Mouse (Mus musculus) heart, adult 2 months (tissue): Measurements from ENCODE around the gene Pde6d.

Source experiments
- CTCF ChIP-seq: fragments of 200-600 bp; IDR thresholded peaks from 2 replicates; pipeline ENCODE4 v1.8.1; 2022; ENCODE audit warnings: antibody characterized with exemption, mild to moderate bottlenecking, moderate library complexity
- EP300 ChIP-seq: fragments of 200-500 bp; IDR thresholded peaks from 2 replicates; pipeline ENCODE4 v1.6.1; 2011; ENCODE audit warnings: low read depth, low read length, control low read depth; ENCODE audit not compliant: insufficient read depth
- POLR2A ChIP-seq: fragments of 200-500 bp; IDR thresholded peaks from 2 replicates; pipeline ENCODE4 v1.6.1; 2011; ENCODE audit warnings: mild to moderate bottlenecking, low read depth, low read length, control low read depth; ENCODE audit not compliant: insufficient read depth

DNA sequence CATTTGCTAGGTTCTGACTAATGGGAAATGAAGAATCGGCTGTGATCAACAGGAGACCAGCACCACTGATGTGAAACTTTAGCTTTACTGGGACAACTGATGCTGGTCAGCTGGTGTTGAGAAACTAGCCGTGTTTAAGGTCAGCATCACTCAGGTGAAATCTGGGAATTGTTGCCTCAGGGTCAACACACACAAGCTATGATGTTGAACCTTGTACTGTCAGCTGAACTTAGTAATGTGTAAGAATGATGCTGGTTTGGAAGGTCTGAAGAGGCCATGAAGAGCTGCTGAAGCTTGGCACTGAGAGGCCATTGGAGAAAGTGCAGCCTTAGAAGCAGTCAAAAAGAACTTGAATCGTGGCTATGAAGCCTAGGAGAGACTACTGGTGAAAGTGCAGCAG, 26.8 kb downstream of the Pde6d start:
- no peak for TF ChIP-seq CTCF
- TF ChIP-seq POLR2A, result no peak
- TF ChIP-seq EP300, result no peak
